Mouse (Mus musculus): ENCODE results near the gene Rac1.

The Rac1 gene

DNA sequence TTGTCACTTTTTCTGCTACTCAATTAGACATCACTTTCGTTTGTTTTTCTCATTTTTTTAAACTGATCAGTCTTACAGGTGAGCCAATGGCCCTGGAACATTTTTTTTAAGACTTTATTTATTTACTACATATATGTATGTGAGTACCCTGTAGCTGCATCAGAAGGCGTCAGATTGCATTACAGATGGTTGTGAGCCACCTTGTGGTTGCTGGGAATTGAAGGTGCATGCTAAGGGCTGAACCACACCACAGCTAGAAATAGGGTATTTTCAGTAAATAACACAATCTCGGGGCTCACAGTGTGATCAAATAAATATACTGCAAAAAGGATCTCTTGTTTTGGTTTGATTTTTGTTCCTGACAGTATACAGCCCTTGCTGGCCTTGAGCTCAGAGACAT lies 30.4 kb downstream of the Rac1 start:
- no peak overlapping the region for H3K4me3 ChIP-seq (replicated peaks; ENCODE audit: low read length)
- TF ChIP-seq POU5F1 (IDR thresholded peaks at IDR 0.05; ENCODE audit: borderline replicate concordance, low read length) (no peak), CTCF (conservative IDR thresholded peaks at IDR 0.05; ENCODE audit: low read length) (no peak), NANOG (IDR thresholded peaks at IDR 0.05; ENCODE audit: borderline replicate concordance, low read length) (no peak)
- H3K27me3 ChIP-seq (ENCODE audit: insufficient read depth, low read length) = no peaks in the 10 kb centered on the region
- peaks cover 30% of the 10 kb centered on the region for H3K4me1 ChIP-seq (replicated peaks; ENCODE audit: low read depth, low read length)
- H3K9me3 ChIP-seq (ENCODE audit: low read length) = no peaks in the 10 kb centered on the region
- no peaks in the 10 kb centered on the region for H3K36me3 ChIP-seq (ENCODE audit: insufficient read depth, low read length)

DNA sequence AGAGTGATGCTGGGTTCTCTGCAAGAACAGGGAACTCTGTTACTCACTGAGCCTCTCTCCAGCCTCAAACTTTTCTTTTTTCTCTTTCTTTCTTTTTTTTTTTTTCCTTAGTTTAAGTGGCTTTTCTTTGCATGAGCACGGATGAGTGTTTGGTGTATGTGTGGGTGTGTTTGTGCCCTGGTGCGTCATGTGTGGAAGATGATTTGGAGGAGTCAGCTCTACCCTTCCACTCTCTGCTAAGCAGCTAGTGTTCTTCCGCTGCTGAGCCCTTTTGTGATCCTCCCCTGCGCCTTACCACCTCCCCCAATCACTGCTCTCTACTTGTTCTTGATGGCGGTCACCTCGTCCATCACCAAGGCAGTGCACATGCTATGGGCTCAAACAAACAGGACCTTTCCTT lies 32.1 kb downstream of the Rac1 start:
- Histone ChIP-seq H3K36me3 (ENCODE audit: insufficient read depth, low read length) (no peaks in the 10 kb centered on the region), H3K27me3 (ENCODE audit: insufficient read depth, low read length) (no peaks in the 10 kb centered on the region), H3K4me1 (replicated peaks; ENCODE audit: low read depth, low read length) (peaks cover 20% of the 10 kb centered on the region), H3K4me3 (replicated peaks; ENCODE audit: low read length) (no peak overlapping the region), H3K9me3 (ENCODE audit: low read length) (no peaks in the 10 kb centered on the region)
- TF ChIP-seq CTCF (conservative IDR thresholded peaks at IDR 0.05; ENCODE audit: low read length) (no peak), POU5F1 (IDR thresholded peaks at IDR 0.05; ENCODE audit: borderline replicate concordance, low read length) (no peak)

DNA sequence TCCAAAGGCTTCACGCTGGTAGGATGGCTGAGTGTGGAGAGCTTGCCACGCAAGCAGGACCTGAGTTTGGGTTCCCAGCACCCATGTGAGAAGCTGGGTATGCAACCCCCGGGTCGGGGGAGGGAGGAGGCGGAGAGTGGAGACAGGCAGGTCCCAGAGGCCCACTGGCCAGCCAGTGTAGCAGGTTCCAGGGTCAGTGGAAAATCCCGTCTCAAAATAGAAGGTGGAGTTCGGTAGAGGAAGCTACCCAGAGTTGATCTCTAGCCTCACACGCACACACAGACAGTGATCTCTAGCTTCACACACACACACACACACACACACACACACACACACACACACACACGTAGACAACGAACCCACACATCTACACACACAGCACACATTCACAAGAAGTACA lies 34.7 kb downstream of the Rac1 start:
- no peaks in the 10 kb centered on the region for H3K27me3 ChIP-seq (ENCODE audit: insufficient read depth, low read length)
- H3K4me3 ChIP-seq (replicated peaks; ENCODE audit: low read length) = no peak overlapping the region
- H3K36me3 ChIP-seq (ENCODE audit: insufficient read depth, low read length) = no peaks in the 10 kb centered on the region
- no peak for TF ChIP-seq CTCF (conservative IDR thresholded peaks at IDR 0.05; ENCODE audit: low read length)
- TF ChIP-seq NANOG (IDR thresholded peaks at IDR 0.05; ENCODE audit: borderline replicate concordance, low read length) = no peak
- no peak for TF ChIP-seq POU5F1 (IDR thresholded peaks at IDR 0.05; ENCODE audit: borderline replicate concordance, low read length)
- no peaks in the 10 kb centered on the region; the same call in 1 of the 2 replicates for H3K4me1 ChIP-seq (replicated peaks; ENCODE audit: low read depth, low read length)
- no peaks in the 10 kb centered on the region for H3K9me3 ChIP-seq (ENCODE audit: low read length)

DNA sequence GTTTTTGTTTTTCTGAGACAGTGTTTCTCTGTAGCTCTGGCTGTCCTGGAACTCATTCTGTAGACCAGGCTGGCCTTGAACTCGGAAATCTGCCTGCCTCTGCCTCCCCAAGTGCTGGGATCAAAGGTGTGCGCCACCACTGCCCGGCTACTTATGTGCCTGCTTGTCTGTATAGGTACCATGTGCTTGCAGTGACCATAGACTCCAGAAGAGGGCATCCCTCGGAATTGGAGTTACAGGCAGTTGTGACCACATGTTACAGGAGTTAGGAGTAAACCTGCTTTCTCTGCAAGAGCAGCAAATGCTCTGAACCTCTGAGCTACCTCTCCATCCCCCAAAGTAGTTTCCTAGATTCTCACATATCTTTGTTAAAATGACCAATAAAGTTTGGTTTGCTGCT lies 36.1 kb downstream of the Rac1 start:
- H3K4me3 ChIP-seq (replicated peaks; ENCODE audit: low read length) = no peak overlapping the region
- no peaks in the 10 kb centered on the region for H3K9me3 ChIP-seq (ENCODE audit: low read length)
- H3K4me1 ChIP-seq (replicated peaks; ENCODE audit: low read depth, low read length) = no peaks in the 10 kb centered on the region; the same call in 1 of the 2 replicates
- TF ChIP-seq POU5F1 (IDR thresholded peaks at IDR 0.05; ENCODE audit: borderline replicate concordance, low read length) (no peak), CTCF (conservative IDR thresholded peaks at IDR 0.05; ENCODE audit: low read length) (no peak; the same call in 1 of the 2 replicates), NANOG (IDR thresholded peaks at IDR 0.05; ENCODE audit: borderline replicate concordance, low read length) (no peak)
- no peaks in the 10 kb centered on the region for H3K36me3 ChIP-seq (ENCODE audit: insufficient read depth, low read length)
- H3K27me3 ChIP-seq (ENCODE audit: insufficient read depth, low read length) = no peaks in the 10 kb centered on the region

DNA sequence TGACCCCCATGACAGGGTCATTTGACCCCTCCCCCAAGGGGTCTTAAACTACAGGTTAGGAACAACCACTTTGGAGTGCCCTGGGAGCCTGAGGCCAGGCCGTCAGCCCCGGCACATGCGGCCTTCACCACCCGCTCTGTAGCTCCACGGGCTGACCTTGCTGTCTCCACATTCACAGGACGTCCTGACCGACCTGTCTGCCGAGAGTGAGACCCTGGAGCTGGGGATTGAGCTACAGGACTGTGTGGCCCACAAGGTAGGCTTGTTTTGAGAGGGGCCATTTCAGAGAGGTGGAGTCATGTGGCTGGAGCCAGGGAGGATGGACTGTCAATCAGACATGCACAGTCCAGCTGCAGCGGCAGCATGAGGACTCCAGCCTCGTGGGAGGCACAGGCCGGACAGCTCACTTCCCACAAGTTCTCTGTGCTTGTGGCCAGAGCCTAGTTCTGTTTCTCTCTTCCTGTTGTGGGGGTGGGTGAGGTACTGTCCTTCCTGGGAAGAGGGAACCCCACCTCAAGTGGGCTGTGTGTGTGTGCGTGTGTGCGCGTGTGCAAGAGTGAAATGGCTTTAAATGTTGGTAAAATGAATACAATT lies 38.0 kb downstream of the Rac1 start:
- TF ChIP-seq NANOG (IDR thresholded peaks at IDR 0.05; ENCODE audit: borderline replicate concordance, low read length) = no peak
- no peak for TF ChIP-seq CTCF (conservative IDR thresholded peaks at IDR 0.05; ENCODE audit: low read length)
- no peak for TF ChIP-seq POU5F1 (IDR thresholded peaks at IDR 0.05; ENCODE audit: borderline replicate concordance, low read length)

GRCm38 (mm10) chr5:143487998-143488397 lies 39.8 kb downstream of the Rac1 start:
- Histone ChIP-seq H3K27me3 (ENCODE audit: insufficient read depth, low read length) (no peaks in the 10 kb centered on the region), H3K9me3 (ENCODE audit: low read length) (no peaks in the 10 kb centered on the region), H3K4me3 (replicated peaks; ENCODE audit: low read length) (no peak overlapping the region), H3K36me3 (ENCODE audit: insufficient read depth, low read length) (no peaks in the 10 kb centered on the region), H3K4me1 (replicated peaks; ENCODE audit: low read depth, low read length) (no peaks in the 10 kb centered on the region)
- TF ChIP-seq POU5F1 (IDR thresholded peaks at IDR 0.05; ENCODE audit: borderline replicate concordance, low read length) (no peak), CTCF (conservative IDR thresholded peaks at IDR 0.05; ENCODE audit: low read length) (no peak), NANOG (IDR thresholded peaks at IDR 0.05; ENCODE audit: borderline replicate concordance, low read length) (no peak)

More for the DNA sequence above, 38.0 kb downstream of the Rac1 start:
- Histone ChIP-seq H3K4me1 (replicated peaks; ENCODE audit: low read depth, low read length) (no peaks in the 10 kb centered on the region; the same call in 1 of the 2 replicates), H3K36me3 (ENCODE audit: insufficient read depth, low read length) (no peaks in the 10 kb centered on the region), H3K4me3 (replicated peaks; ENCODE audit: low read length) (no peak overlapping the region), H3K27me3 (ENCODE audit: insufficient read depth, low read length) (no peaks in the 10 kb centered on the region), H3K9me3 (ENCODE audit: low read length) (no peaks in the 10 kb centered on the region)

- TF ChIP-seq CTCF (conservative IDR thresholded peaks at IDR 0.05; ENCODE audit: low read length) (no peak), POU5F1 (IDR thresholded peaks at IDR 0.05; ENCODE audit: borderline replicate concordance, low read length) (no peak), NANOG (IDR thresholded peaks at IDR 0.05; ENCODE audit: borderline replicate concordance, low read length) (no peak)
- Histone ChIP-seq H3K36me3 (ENCODE audit: insufficient read depth, low read length) (no peaks in the 10 kb centered on the region), H3K4me1 (replicated peaks; ENCODE audit: low read depth, low read length) (no peaks in the 10 kb centered on the region), H3K9me3 (ENCODE audit: low read length) (no peaks in the 10 kb centered on the region), H3K4me3 (replicated peaks; ENCODE audit: low read length) (no peak overlapping the region), H3K27me3 (ENCODE audit: insufficient read depth, low read length) (no peaks in the 10 kb centered on the region)
Measured at GRCm38 (mm10) chr5:143487193-143487592, 40.6 kb downstream of the Rac1 start.

DNA sequence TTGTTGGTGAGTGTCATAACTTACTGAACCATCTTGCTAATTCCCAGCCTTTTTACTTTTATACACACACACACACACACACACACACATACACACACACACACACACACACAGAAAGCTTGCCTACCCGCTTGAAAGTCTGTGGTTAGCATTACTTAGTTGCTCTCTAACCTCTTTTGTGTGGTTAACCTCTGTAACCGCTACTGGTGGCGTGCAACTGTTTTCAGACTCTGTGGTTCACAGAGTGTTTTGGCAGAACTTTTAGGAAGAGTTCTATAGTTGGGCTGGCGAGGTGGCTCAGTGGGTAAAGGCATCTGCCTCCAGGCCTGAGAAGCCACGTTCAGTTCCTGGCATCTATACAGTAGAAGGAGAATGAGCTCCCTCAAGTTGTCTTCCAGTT lies 42.9 kb downstream of the Rac1 start:
- Histone ChIP-seq H3K27me3 (ENCODE audit: insufficient read depth, low read length) (no peaks in the 10 kb centered on the region), H3K36me3 (ENCODE audit: insufficient read depth, low read length) (no peaks in the 10 kb centered on the region), H3K4me3 (replicated peaks; ENCODE audit: low read length) (no peak overlapping the region), H3K9me3 (ENCODE audit: low read length) (no peaks in the 10 kb centered on the region), H3K4me1 (replicated peaks; ENCODE audit: low read depth, low read length) (no peaks in the 10 kb centered on the region)
- no peak for TF ChIP-seq NANOG (IDR thresholded peaks at IDR 0.05; ENCODE audit: borderline replicate concordance, low read length)
- no peak for TF ChIP-seq CTCF (conservative IDR thresholded peaks at IDR 0.05; ENCODE audit: low read length)
- TF ChIP-seq POU5F1 (IDR thresholded peaks at IDR 0.05; ENCODE audit: borderline replicate concordance, low read length) = no peak

GRCm38 (mm10) chr5:143477901-143478300 lies 49.9 kb downstream of the Rac1 start:
- TF ChIP-seq POU5F1 (IDR thresholded peaks at IDR 0.05; ENCODE audit: borderline replicate concordance, low read length) = no peak
- Histone ChIP-seq H3K36me3 (ENCODE audit: insufficient read depth, low read length) (peaks cover 3% of the 10 kb centered on the region; the same call in 1 of the 2 replicates), H3K9me3 (ENCODE audit: low read length) (no peaks in the 10 kb centered on the region), H3K27me3 (ENCODE audit: insufficient read depth, low read length) (no peaks in the 10 kb centered on the region), H3K4me1 (replicated peaks; ENCODE audit: low read depth, low read length) (peaks cover 10% of the 10 kb centered on the region), H3K4me3 (replicated peaks; ENCODE audit: low read length) (no peak overlapping the region)

Data from E14TG2a.4 (cell line).